Mouse (Mus musculus) ES-E14 (cell line): ENCODE results near the gene Tph1.

Source experiments
- CHD2 ChIP-seq: IDR thresholded peaks from 2 replicates; pipeline ENCODE4 v1.6.1; 2014; ENCODE audit warnings: mild to moderate bottlenecking, low read depth, low read length, inconsistent platforms
- HCFC1 ChIP-seq: IDR thresholded peaks from 2 replicates; pipeline ENCODE4 v1.6.1; 2012; ENCODE audit warnings: low read length, inconsistent platforms, borderline replicate concordance; ENCODE audit not compliant: insufficient read depth
- ZC3H11A ChIP-seq: IDR thresholded peaks from 2 replicates; pipeline ENCODE4 v1.6.1; 2012; ENCODE audit warnings: low read depth, mild to moderate bottlenecking, inconsistent platforms, low read length, borderline replicate concordance

- TF ChIP-seq HCFC1 (no peak), CHD2 (no peak), ZC3H11A (no peak)
These were observed 6.1 kb upstream of the Tph1 start for GRCm38 (mm10) chr7:46678417-46678816.
